Mouse (Mus musculus) megakaryocyte-erythroid progenitor cell, adult 5-6 weeks (primary cell): ENCODE data around the gene Sp1. TPM values are rescaled to one million over a fixed set of nuclear protein-coding genes. Genes with fewer than 3 reads are reported as not detected.

ENCODE experiments used
- ATAC-seq: replicated peaks from 2 replicates; pipeline ENCODE4 v1.8.0; 2016; ENCODE audit warnings: mild to moderate bottlenecking, inconsistent platforms; ENCODE audit not compliant: severe bottlenecking, poor library complexity, low FRiP score, low TSS enrichment
- total RNA-seq, 2 experiments: library from RNA; stranded (forward) in 1 of 2; stranded (reverse) in 1 of 2; fragments of 200-1000, 215-1000 nt in 1 of 2; fragments of >200 nt in 1 of 2; fragmentation: Nextera tagmentation in 1 of 2; gene quantifications; 2 replicates each; pipeline ENCODE4 v1.2.3; 2014 to 2017

The Sp1 gene
- total RNA-seq, 2 experiments from 2014 or later, result 45.0 to 68.0 TPM

- no peak for ATAC-seq
Measured at GRCm38 (mm10) chr15:102423602-102424240, 17.8 kb downstream of the Sp1 start.

- no peak for ATAC-seq
Measured at GRCm38 (mm10) chr15:102424657-102425056, 18.7 kb downstream of the Sp1 start.

- ATAC-seq, result no peak
Measured at GRCm38 (mm10) chr15:102426963-102427362, 21.0 kb downstream of the Sp1 start.

GRCm38 (mm10) chr15:102432046-102432445, 26.1 kb downstream of the Sp1 start:
- no peak for ATAC-seq

- no peak for ATAC-seq
Measured at GRCm38 (mm10) chr15:102433173-102433572, 27.2 kb downstream of the Sp1 start.

- ATAC-seq, result peak; percentile 70
Measured at GRCm38 (mm10) chr15:102442490-102442889, 36.5 kb downstream of the Sp1 start.

- no peak for ATAC-seq
Measured at GRCm38 (mm10) chr15:102445146-102445545, 39.2 kb downstream of the Sp1 start, which contains the start of gene Amhr2. Amhr2 (plus strand) TSS chr15:102445367.

GRCm38 (mm10) chr15:102446448-102446847, 40.5 kb downstream of the Sp1 start:
- no peak for ATAC-seq

- ATAC-seq, result no peak
Measured at GRCm38 (mm10) chr15:102449366-102449765, 43.4 kb downstream of the Sp1 start.

- ATAC-seq, result no peak
Measured at GRCm38 (mm10) chr15:102450928-102451327, 45.0 kb downstream of the Sp1 start.

- no peak for ATAC-seq
Measured at GRCm38 (mm10) chr15:102451666-102452430, 45.9 kb downstream of the Sp1 start.

GRCm38 (mm10) chr15:102455993-102456392, 50.0 kb downstream of the Sp1 start:
- ATAC-seq, result peak; percentile 33; the same call in 1 of the 2 replicates

GRCm38 (mm10) chr15:102458050-102458736, 52.2 kb downstream of the Sp1 start:
- peak; percentile 62 for ATAC-seq

- peak; percentile 89 for ATAC-seq
Measured at GRCm38 (mm10) chr15:102458904-102459317, 53.0 kb downstream of the Sp1 start, which contains the start of gene Prr13. Prr13 (plus strand) TSS chr15:102459028.

- no peak for ATAC-seq
Measured at GRCm38 (mm10) chr15:102459381-102459780, 53.4 kb downstream of the Sp1 start.

GRCm38 (mm10) chr15:102459847-102460246, 53.9 kb downstream of the Sp1 start:
- ATAC-seq, result no peak

GRCm38 (mm10) chr15:102460409-102460808, 54.5 kb downstream of the Sp1 start:
- no peak for ATAC-seq

GRCm38 (mm10) chr15:102460971-102461370, 55.0 kb downstream of the Sp1 start:
- ATAC-seq, result no peak

- ATAC-seq, result no peak
Measured at GRCm38 (mm10) chr15:102461430-102462075, 55.6 kb downstream of the Sp1 start.

- ATAC-seq, result 0 out of 2 replicates have a peak, but pooled peaks have one; percentile 35
Measured at GRCm38 (mm10) chr15:102463666-102464065, 57.7 kb downstream of the Sp1 start.
